Mouse (Mus musculus): ENCODE measurements around the gene Sectm1b. TPM values are rescaled to one million over a fixed set of nuclear protein-coding genes. Genes with fewer than 3 reads are reported as not detected.

Gene Sectm1b
- total RNA-seq, 1 experiment: not detected

GRCm38 (mm10) chr11:121041636-121042035, 21.7 kb downstream of the Sectm1b start:
- peaks cover 0 to 1% of the 10 kb centered on the region in 2 experiments; a peak in 1 of 4 replicates for H3K4me1 ChIP-seq (ENCODE audit: control insufficient read depth in 2 of 2, insufficient read depth in 2 of 2, low read length in 2 of 2, poor library complexity in 1 of 2)
- H3K36me3 ChIP-seq (ENCODE audit: control insufficient read depth, insufficient read depth, low read length, poor library complexity, severe bottlenecking): no peaks in the 10 kb centered on the region
- H3K9me3 ChIP-seq (ENCODE audit: control insufficient read depth, insufficient read depth, low read depth, low read length): no peaks in the 10 kb centered on the region
- no peak overlapping the region for H3K9ac ChIP-seq (ENCODE audit: insufficient read depth, low read depth, low read length, poor library complexity, severe bottlenecking)
- H3K4me3 ChIP-seq (ENCODE audit: insufficient read depth in 1 of 2, low read depth in 1 of 2, low read length in 2 of 2, poor library complexity in 1 of 2, severe bottlenecking in 1 of 2): no peak overlapping the region
- in situ Hi-C loops (cut with MboI; ENCODE audit: low sequenced_read_pairs in 2 of 2, unreplicated experiment in 2 of 2): no loop called here
- TF ChIP-seq ZNF384 (IDR thresholded peaks at IDR 0.05; ENCODE audit: low read depth, low read length) (no peak), MAFK (IDR thresholded peaks at IDR 0.05; ENCODE audit: insufficient read depth, low read depth, low read length) (no peak), ZC3H11A (IDR thresholded peaks at IDR 0.05; ENCODE audit: borderline replicate concordance, low read depth, low read length) (no peak), CHD2 (IDR thresholded peaks at IDR 0.05; ENCODE audit: low read depth, low read length) (no peak), HCFC1 (IDR thresholded peaks at IDR 0.05; ENCODE audit: borderline replicate concordance, insufficient read depth, low read length) (no peak)
- H3K27ac ChIP-seq (ENCODE audit: insufficient read depth, low read depth, low read length, poor library complexity, severe bottlenecking): no peak overlapping the region
- DNase-seq (ENCODE audit: low read depth, low spot score): no peak

- Histone ChIP-seq H3K9me3 (ENCODE audit: control insufficient read depth, insufficient read depth, low read depth, low read length) (no peaks in the 10 kb centered on the region), H3K27ac (ENCODE audit: insufficient read depth, low read depth, low read length, poor library complexity, severe bottlenecking) (no peak overlapping the region), H3K4me1 (ENCODE audit: control insufficient read depth in 2 of 2, insufficient read depth in 2 of 2, low read length in 2 of 2, poor library complexity in 1 of 2) (peaks cover 0 to 1% of the 10 kb centered on the region in 2 experiments; a peak in 1 of 4 replicates), H3K36me3 (ENCODE audit: control insufficient read depth, insufficient read depth, low read length, poor library complexity, severe bottlenecking) (no peaks in the 10 kb centered on the region), H3K9ac (ENCODE audit: insufficient read depth, low read depth, low read length, poor library complexity, severe bottlenecking) (no peak overlapping the region), H3K4me3 (ENCODE audit: insufficient read depth in 1 of 2, low read depth in 1 of 2, low read length in 2 of 2, poor library complexity in 1 of 2, severe bottlenecking in 1 of 2) (no peak overlapping the region)
- in situ Hi-C loops (cut with MboI; ENCODE audit: low sequenced_read_pairs in 2 of 2, unreplicated experiment in 2 of 2): no loop called here
- peak; percentile 79 for TF ChIP-seq MAFK (IDR thresholded peaks at IDR 0.05; ENCODE audit: insufficient read depth, low read depth, low read length)
- TF ChIP-seq ZC3H11A (IDR thresholded peaks at IDR 0.05; ENCODE audit: borderline replicate concordance, low read depth, low read length): 0 out of 2 replicates have a peak, but pooled peaks have one; percentile 41
- no peak for TF ChIP-seq CHD2 (IDR thresholded peaks at IDR 0.05; ENCODE audit: low read depth, low read length)
- DNase-seq (ENCODE audit: low read depth, low spot score): peak; percentile 83
These were observed 22.2 kb downstream of the Sectm1b start for GRCm38 (mm10) chr11:121041212-121041611.

- H3K9ac ChIP-seq (ENCODE audit: insufficient read depth, low read depth, low read length, poor library complexity, severe bottlenecking): no peak within 1 kb of the TSS
- H3K9me3 ChIP-seq (ENCODE audit: control insufficient read depth, insufficient read depth, low read depth, low read length): no peaks in the 10 kb centered on the region
- no peaks in the 10 kb centered on the region for H3K36me3 ChIP-seq (ENCODE audit: control insufficient read depth, insufficient read depth, low read length, poor library complexity, severe bottlenecking)
- in situ Hi-C loops (cut with MboI; ENCODE audit: low sequenced_read_pairs in 2 of 2, unreplicated experiment in 2 of 2): no loop called here
- DNase-seq (ENCODE audit: low read depth, low spot score): no peak
- no peak within 1 kb of the TSS for H3K4me3 ChIP-seq (ENCODE audit: insufficient read depth in 1 of 2, low read depth in 1 of 2, low read length in 2 of 2, poor library complexity in 1 of 2, severe bottlenecking in 1 of 2)
- peaks cover 0 to 5% of the 10 kb centered on the region in 2 experiments; a peak in 1 of 4 replicates for H3K4me1 ChIP-seq (ENCODE audit: control insufficient read depth in 2 of 2, insufficient read depth in 2 of 2, low read length in 2 of 2, poor library complexity in 1 of 2)
- no peak within 1 kb of the TSS for H3K27ac ChIP-seq (ENCODE audit: insufficient read depth, low read depth, low read length, poor library complexity, severe bottlenecking)
- no peak for TF ChIP-seq ZC3H11A (IDR thresholded peaks at IDR 0.05; ENCODE audit: borderline replicate concordance, low read depth, low read length)
- no peak for TF ChIP-seq ZNF384 (IDR thresholded peaks at IDR 0.05; ENCODE audit: low read depth, low read length)
- no peak for TF ChIP-seq CHD2 (IDR thresholded peaks at IDR 0.05; ENCODE audit: low read depth, low read length)
- no peak for TF ChIP-seq HCFC1 (IDR thresholded peaks at IDR 0.05; ENCODE audit: borderline replicate concordance, insufficient read depth, low read length)
- 0 out of 2 replicates have a peak, but pooled peaks have one; percentile 4 for TF ChIP-seq MAFK (IDR thresholded peaks at IDR 0.05; ENCODE audit: insufficient read depth, low read depth, low read length)
These were observed 24.1 kb downstream of the Sectm1b start, which contains the start of gene Cd7 for GRCm38 (mm10) chr11:121039302-121039701. TSS of gene Cd7 (minus strand) at chr11:121039418.

- H3K9ac ChIP-seq (ENCODE audit: insufficient read depth, low read depth, low read length, poor library complexity, severe bottlenecking): no peak overlapping the region
- H3K27ac ChIP-seq (ENCODE audit: insufficient read depth, low read depth, low read length, poor library complexity, severe bottlenecking): no peak overlapping the region
- in situ Hi-C loops (cut with MboI; ENCODE audit: low sequenced_read_pairs in 2 of 2, unreplicated experiment in 2 of 2): no loop called here
- peaks cover 0 to 5% of the 10 kb centered on the region in 2 experiments; a peak in 1 of 4 replicates for H3K4me1 ChIP-seq (ENCODE audit: control insufficient read depth in 2 of 2, insufficient read depth in 2 of 2, low read length in 2 of 2, poor library complexity in 1 of 2)
- H3K4me3 ChIP-seq (ENCODE audit: insufficient read depth in 1 of 2, low read depth in 1 of 2, low read length in 2 of 2, poor library complexity in 1 of 2, severe bottlenecking in 1 of 2): no peak overlapping the region
- DNase-seq (ENCODE audit: low read depth, low spot score): no peak
- TF ChIP-seq ZC3H11A (IDR thresholded peaks at IDR 0.05; ENCODE audit: borderline replicate concordance, low read depth, low read length) (no peak), MAFK (IDR thresholded peaks at IDR 0.05; ENCODE audit: insufficient read depth, low read depth, low read length) (no peak), HCFC1 (IDR thresholded peaks at IDR 0.05; ENCODE audit: borderline replicate concordance, insufficient read depth, low read length) (no peak), ZNF384 (IDR thresholded peaks at IDR 0.05; ENCODE audit: low read depth, low read length) (no peak), CHD2 (IDR thresholded peaks at IDR 0.05; ENCODE audit: low read depth, low read length) (no peak)
- no peaks in the 10 kb centered on the region for H3K36me3 ChIP-seq (ENCODE audit: control insufficient read depth, insufficient read depth, low read length, poor library complexity, severe bottlenecking)
- H3K9me3 ChIP-seq (ENCODE audit: control insufficient read depth, insufficient read depth, low read depth, low read length): no peaks in the 10 kb centered on the region
These were observed 24.8 kb downstream of the Sectm1b start for GRCm38 (mm10) chr11:121038366-121039240.
